Mouse (Mus musculus) spleen, adult 2 months (tissue): ENCODE data around the gene Arhgap17. TPM values are rescaled to one million over a fixed set of nuclear protein-coding genes. Genes with fewer than 3 reads are reported as not detected.
A peak's percentile ranks its signal among the peaks of the same experiment; 100 is the strongest.

Experiments
- DNase-seq, 2 experiments: peaks; one replicate each; pipeline versions ENCODE4 v3.0.0 to v3.0.0-alpha.2; 2012 to 2021; ENCODE audit warnings: low spot score in 2 of 2, low read depth in 1 of 2
- H3K27ac ChIP-seq: fragments of 200-500 bp; 2 replicates; pipeline ENCODE4 v1.5.1; 2012; ENCODE audit warnings: low read length, inconsistent platforms; ENCODE audit not compliant: insufficient read depth
- H3K27me3 ChIP-seq: fragments of 200-500 bp; 2 replicates; pipeline ENCODE4 v1.6.1; 2012; ENCODE audit warnings: mild to moderate bottlenecking, moderate library complexity, low read length, inconsistent platforms; ENCODE audit not compliant: control insufficient read depth, insufficient read depth
- H3K36me3 ChIP-seq: fragments of 200-500 bp; 2 replicates; pipeline ENCODE4 v1.6.1; 2012; ENCODE audit warnings: mild to moderate bottlenecking, low read length, inconsistent platforms; ENCODE audit not compliant: control insufficient read depth, insufficient read depth
- H3K4me1 ChIP-seq: fragments of 200-500 bp; 2 replicates; pipeline ENCODE4 v1.6.1; 2011; ENCODE audit warnings: inconsistent platforms; ENCODE audit not compliant: control insufficient read depth, insufficient read depth, insufficient read length
- H3K4me3 ChIP-seq: fragments of 200-500 bp; 2 replicates; pipeline ENCODE4 v1.5.1; 2011; ENCODE audit warnings: mild to moderate bottlenecking, inconsistent platforms; ENCODE audit not compliant: insufficient read depth, insufficient read length; ENCODE audit errors: extremely low read depth
- CTCF ChIP-seq: fragments of 200-500 bp; IDR thresholded peaks from 2 replicates; pipeline ENCODE4 v1.5.1; 2011; ENCODE audit warnings: mild to moderate bottlenecking, inconsistent platforms; ENCODE audit not compliant: insufficient read depth, insufficient read length, insufficient replicate concordance; ENCODE audit errors: extremely low read depth
- POLR2A ChIP-seq: fragments of 200-500 bp; IDR thresholded peaks from 2 replicates; pipeline ENCODE4 v1.6.1; 2011; ENCODE audit warnings: low read depth, low read length, inconsistent platforms
- WGBS: fragments of 180-500 bp; shearing (Covaris S2); methylation state at CpG from one replicate; pipeline ENCODE4 v1.1.7; 2018; 5-methylcytosine and 5-hydroxymethylcytosine counted together
- polyA plus RNA-seq: library from polyadenylated mRNA; depleted of rRNA; stranded (reverse); fragments of >200 nt; gene quantifications from 2 replicates; pipeline ENCODE4 v1.2.3, GENCODE M21; 2012

Gene Arhgap17
- polyA plus RNA-seq, 1 experiment = 68.0 TPM

DNA sequence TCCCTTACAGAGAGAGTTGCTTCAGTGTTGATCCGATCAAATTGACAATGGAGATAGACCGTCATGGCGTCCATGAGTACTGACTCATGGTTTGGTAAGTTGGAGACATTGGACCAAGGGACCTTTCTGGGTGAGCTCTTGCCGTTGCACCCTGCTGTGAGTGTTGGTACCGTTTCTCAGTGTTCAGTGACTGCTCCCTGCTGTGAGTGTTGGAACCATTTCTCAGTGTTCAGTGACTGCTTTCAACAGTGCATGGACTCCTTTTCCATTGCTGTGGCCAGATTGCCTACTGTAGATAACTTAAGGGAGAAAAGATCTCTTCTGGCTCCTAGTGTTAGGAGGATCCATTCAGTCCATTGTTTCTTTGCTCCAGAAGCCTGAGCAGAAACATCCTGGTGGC lies 27.2 kb upstream of the Arhgap17 start:
- Histone ChIP-seq H3K27ac (no peak overlapping the region), H3K4me1 (no peaks in the 10 kb centered on the region), H3K4me3 (no peak overlapping the region), H3K27me3 (no peaks in the 10 kb centered on the region), H3K36me3 (peaks cover 1% of the 10 kb centered on the region; the same call in 1 of the 2 replicates)
- WGBS = 96% methylated on average over 5 of the region's 5 CpGs
- TF ChIP-seq CTCF (no peak), POLR2A (no peak)
- DNase-seq = no peak

DNA sequence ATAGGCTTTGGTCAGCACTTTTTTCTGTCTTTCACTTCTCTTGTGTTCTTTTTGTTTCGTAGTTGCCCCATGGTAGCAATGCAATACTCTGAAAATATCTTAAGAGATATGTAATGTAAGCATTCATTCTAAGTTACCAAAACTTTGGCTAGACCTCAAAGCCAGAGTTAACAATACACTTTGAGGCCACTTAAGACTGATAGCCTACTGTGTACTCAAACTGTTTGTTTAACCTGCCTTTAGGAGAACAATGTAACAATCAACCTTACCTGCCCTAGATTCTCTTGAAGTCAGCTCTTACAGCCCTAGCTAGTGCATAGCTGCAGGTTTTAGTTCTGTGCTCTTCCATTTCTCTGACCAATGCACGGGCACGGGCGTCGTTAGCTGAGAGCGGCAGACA lies 24.6 kb upstream of the Arhgap17 start:
- WGBS = 96% methylated on average over 6 of the region's 6 CpGs
- H3K4me1 ChIP-seq = no peaks in the 10 kb centered on the region
- DNase-seq = no peak
- no peaks in the 10 kb centered on the region for H3K36me3 ChIP-seq
- no peak overlapping the region for H3K27ac ChIP-seq
- H3K4me3 ChIP-seq = no peak overlapping the region
- TF ChIP-seq POLR2A = no peak
- no peak for TF ChIP-seq CTCF
- no peaks in the 10 kb centered on the region for H3K27me3 ChIP-seq

DNA sequence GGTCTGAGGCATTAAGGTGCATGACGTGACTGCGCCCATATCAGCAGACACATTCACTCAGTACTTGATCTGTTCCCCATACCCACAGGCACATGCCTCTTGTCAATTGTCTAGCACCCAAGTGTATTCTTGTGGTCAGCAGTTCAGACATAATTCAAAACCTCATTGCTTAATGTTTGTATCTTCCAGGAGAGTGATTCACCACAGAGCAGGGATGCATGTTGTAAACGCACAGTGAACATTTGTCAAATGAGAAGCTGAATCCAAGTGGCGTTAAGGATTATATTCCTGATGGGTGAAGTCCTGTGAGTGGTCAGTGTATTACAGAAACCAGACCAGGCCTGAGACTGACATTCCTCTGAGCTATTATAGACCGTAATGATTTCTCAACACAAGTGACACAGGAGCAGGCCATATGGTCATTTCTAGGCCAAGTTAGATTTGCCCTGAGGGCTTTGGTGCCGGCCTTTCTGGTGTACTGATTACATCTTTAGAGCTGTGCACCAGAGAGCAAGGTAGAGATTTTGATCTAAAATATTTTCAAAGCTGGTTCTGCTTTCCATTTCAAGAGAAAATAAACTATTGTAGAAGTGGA lies 20.1 kb upstream of the Arhgap17 start:
- Histone ChIP-seq H3K4me1 (no peaks in the 10 kb centered on the region), H3K27me3 (no peaks in the 10 kb centered on the region), H3K36me3 (peaks cover 3% of the 10 kb centered on the region; the same call in 1 of the 2 replicates), H3K4me3 (no peak overlapping the region), H3K27ac (no peak overlapping the region)
- TF ChIP-seq CTCF (no peak), POLR2A (no peak)
- 92% methylated on average over 6 of the region's 6 CpGs for WGBS
- no peak for DNase-seq

DNA sequence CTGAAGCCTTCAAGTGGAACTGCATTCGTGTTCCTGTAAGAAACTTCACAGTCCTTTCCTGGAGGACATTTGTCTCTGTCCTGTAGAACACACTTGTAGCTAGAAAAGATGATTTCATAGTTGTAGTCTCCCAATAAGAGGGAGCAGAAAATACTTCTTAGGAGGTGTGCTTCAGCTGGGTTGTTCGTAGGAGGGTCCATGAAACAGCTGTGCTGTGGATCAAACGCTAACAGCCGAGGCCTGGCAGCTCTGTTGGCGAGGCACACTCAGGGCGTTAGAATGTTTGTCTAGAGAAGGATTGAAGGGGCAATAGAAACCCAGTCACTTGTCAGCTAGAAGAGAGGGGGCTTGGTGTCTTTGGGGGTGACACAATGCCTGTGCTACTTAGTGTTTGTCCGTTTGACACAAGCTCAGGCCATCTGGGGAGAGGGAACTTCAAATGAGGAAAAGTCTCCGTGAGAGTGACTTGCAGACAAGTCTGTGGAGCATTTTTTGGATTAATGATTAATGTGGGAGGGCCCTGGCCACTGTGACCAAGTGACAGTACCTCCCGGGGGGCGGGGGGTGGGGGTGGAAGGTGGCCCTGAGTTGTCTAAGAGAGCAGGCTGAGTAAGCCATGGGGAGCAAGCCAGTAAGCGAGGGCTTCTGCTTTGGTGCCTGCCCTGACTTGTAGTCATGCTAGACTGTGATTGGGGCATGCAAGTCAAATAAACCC lies 16.1 kb upstream of the Arhgap17 start:
- no peak overlapping the region for H3K27ac ChIP-seq
- WGBS = 82% methylated on average over 11 of the region's 11 CpGs
- TF ChIP-seq CTCF (no peak), POLR2A (no peak)
- H3K4me3 ChIP-seq = no peak overlapping the region
- no peaks in the 10 kb centered on the region for H3K4me1 ChIP-seq
- no peak for DNase-seq
- no peaks in the 10 kb centered on the region for H3K27me3 ChIP-seq
- H3K36me3 ChIP-seq = peaks cover 3% of the 10 kb centered on the region; the same call in 1 of the 2 replicates

DNA sequence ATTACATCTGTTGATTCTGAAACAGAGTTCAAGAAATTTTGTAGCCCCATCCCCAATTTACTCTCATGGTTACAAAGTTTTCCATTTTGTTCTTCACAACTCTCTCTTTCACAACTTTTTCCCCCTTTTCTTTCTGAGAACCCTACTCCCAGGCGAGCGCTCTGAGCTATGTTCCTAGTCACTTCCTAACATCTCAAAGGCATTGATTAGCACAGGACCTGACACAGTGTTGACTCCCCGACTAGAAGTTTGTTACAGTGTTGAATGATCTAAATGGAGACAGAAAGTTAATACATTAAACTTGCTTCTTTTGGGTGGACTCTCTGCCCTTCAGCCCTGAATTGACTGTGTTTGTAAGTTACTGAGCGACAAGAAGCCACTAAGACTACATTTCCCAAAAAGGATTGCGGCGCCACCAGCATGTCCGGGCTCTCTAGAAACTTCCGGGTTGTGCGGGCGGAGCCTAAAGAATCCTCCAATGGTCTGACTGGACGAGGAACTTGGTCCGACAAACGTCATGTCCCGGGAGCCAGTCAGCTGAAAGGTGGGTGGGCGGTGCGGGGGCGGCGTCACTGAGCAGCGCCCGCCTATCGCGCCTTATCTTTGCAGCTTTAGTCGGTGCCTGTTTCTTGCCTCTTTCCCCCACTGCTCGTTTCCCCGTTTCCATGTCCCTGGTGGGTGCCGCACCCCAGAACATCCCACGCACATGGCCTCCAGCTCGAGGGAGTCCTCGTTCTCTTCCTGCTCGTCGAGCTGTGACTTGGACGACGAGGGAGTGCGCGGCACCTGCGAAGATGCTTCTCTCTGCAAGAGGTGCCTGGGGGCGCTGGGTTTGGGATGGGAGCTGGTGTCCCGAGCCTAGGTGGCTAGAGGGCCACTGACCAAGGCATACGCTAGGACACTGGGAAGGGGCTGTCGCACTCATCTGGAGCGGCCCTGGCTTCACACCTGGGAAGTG lies 8.0 kb upstream of the Arhgap17 start:
- TF ChIP-seq POLR2A (peak; percentile 22; the same call in 1 of the 2 replicates), CTCF (no peak)
- Histone ChIP-seq H3K27me3 (no peaks in the 10 kb centered on the region), H3K27ac (no peak overlapping the region; the same call in 1 of the 2 replicates), H3K36me3 (no peaks in the 10 kb centered on the region), H3K4me1 (no peaks in the 10 kb centered on the region), H3K4me3 (peak overlapping the region; percentile 94)
- peak; percentile 93 to 96 for DNase-seq
- 5% methylated on average over 41 of the region's 41 CpGs for WGBS

DNA sequence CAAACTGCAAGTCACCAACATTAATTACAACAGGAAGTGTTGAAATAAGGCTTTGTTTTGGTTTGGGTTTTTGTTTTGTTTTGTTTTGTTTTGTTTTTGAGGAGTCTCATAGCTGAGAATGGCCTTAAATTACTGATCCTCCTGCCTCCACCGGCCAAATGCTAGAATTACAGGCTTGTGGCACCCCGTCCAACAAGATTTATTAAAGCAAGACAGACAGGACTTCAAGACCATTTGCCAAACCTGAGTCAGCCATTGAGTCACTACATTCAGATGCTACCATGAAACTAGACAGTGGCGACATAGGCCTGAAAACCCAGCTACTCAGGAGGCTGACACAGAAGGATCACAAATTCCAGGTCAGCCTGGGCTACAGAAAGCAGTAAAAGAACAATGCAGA lies 1.8 kb upstream of the Arhgap17 start:
- 44% methylated on average over 3 of the region's 3 CpGs for WGBS
- Histone ChIP-seq H3K36me3 (no peaks in the 10 kb centered on the region), H3K4me1 (peaks cover 12% of the 10 kb centered on the region; the same call in 1 of the 2 replicates), H3K27ac (no peak overlapping the region), H3K4me3 (no peak overlapping the region), H3K27me3 (no peaks in the 10 kb centered on the region)
- no peak for TF ChIP-seq POLR2A
- TF ChIP-seq CTCF = no peak
- DNase-seq = no peak
